Mouse (Mus musculus): ENCODE results near the gene Ercc2.
A peak's percentile ranks its signal among the peaks of the same experiment; 100 is the strongest.

Ercc2 gene

DNA sequence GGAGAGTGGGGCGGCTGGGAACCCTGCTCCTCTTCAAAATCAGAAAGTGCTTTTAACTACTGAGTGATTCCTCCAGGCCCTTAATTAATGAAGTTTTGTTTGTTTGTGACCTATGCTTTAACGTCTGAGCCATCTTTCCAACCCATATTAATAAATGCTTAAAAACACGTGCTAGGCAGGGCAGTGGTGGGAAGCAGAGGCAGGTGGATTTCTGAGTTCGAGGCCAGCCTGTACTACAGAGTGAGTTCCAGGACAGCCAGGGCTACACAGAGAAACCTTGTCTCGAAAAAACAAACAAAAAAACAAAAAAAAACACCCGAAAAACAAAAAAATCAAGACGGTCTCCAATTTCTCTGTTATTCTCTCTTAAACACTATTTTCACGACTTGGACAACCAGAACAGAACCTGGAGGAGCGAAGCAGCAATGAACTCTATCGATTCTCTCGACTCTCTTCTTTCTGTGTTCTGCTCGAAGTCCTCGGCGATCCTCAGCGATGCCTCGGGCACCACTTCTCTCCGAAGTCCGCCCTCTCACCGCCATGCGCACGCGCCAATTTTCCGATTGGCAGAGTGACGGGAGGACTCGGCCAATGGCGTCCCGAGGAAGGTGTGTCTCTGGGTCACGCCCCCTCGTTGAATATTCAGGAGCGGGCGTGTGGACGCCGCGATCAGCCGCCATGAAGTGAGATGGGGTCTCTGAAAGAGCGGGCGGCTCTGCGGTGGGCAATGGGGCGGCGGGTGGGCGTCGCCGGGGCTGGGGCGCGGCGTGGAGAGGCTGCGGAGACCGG, at the start of gene Ercc2:
Gene Ercc2, plus strand, starts transcription at position 634 of the 789 bp plus-strand sequence.
- peak; percentile 99 for DNase-seq

DNA sequence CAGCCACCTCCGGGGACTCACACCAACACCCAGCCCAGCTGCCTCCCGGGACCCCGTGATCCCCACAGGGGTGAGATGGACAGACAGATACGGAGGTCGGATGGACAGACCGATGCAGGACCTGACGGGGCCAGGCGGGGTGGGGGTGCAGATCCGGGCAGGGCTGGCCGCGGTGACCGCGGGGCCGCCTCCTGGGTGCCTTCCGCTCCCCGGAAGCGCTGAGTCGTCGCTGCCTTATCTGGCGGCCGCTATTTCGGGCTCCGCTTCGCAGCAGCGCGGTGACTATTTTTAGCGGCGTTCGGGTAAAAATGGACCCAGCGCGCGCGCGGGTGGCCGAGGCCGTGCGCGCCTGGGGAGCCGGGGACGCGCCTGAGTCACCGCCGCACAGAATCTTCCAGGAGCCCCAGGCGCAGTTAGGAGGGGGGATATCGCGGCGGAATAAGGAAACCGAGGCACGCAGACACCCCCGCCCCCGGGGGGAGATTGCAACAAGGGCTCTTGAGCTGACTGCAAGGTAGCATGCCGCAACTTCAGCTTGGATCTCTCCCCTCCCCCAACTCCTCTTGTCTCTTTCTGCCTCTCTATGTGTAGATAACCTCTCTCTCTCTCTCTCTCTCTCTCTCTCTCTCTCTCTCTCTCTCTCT, 49.0 kb upstream of the Ercc2 start:
- DNase-seq: peak; percentile 61

- no peak for DNase-seq
Measured at GRCm38 (mm10) chr7:19335583-19335982, 46.2 kb upstream of the Ercc2 start.

- DNase-seq: no peak
Measured at GRCm38 (mm10) chr7:19337122-19337521, 44.7 kb upstream of the Ercc2 start.

DNA sequence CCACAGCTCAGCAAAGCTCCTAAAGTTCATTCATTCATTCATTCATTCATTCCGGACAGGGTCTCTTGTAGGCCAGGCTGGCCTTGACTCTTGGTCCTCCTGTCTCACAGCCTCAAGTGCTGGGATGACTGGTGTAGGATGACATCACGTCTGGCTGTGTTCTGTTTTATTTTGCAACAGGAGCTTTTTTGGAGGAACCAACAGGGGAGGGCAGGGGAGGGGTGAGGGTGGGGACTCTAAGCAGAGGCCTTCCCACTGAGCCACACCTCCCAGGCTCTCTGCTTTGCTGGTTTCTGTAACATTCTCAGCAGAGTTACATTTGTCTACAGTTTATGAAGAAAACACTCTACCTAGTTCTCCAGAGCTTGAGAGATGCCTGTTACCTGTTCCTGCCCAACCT, 43.8 kb upstream of the Ercc2 start:
- no peak for DNase-seq

DNA sequence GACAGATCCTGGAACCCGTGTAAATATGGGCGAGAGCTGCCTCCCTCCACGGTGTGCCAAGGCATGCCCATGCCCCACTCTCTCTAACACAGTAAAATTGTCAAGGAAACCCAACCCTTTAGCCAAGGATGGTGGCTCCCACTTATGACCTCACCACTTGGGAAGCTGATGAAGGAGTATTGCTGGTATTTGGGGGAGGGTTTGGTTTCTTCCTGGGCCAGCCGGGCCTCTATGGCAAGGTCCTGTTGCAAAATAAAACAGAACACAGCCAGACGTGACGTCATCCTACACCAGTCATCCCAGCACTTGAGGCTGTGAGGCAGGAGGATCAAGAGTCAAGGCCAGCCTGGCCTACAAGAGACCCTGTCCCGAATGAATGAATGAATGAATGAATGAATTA, 43.2 kb upstream of the Ercc2 start:
- no peak for DNase-seq

GRCm38 (mm10) chr7:19341250-19341649, 40.6 kb upstream of the Ercc2 start:
- DNase-seq: no peak

DNA sequence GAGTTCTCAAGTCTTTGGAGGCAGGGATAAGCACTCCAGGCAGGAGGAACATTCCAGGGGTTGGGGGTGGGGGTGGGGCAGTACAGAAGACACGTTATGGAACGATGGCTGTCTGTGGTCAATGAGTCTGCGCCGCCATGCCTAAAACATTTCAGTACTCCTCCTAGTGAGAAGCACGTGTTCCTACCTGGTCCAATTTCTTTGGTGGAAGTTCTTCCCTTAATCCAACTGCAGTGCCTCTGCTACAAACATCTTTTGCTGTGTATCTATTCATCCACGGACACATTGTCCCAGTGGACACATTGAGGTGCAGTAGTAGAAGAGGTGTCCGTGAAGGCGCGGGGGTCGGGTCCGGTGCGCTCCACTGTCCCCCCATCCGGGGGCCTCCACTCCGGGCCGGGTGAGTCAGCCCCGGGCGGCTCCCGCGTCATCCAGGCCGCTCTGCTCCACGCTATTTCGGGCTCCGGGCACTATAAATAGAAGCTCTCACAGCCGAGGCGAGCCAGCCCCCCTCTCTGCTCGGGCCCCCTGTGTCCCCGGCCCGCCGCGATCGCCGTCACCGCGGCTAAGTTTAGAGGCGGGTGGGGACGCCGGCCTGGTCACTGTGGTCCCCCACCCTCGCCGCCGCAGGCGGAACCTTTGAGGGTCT, 39.9 kb upstream of the Ercc2 start:
- DNase-seq: no peak

DNA sequence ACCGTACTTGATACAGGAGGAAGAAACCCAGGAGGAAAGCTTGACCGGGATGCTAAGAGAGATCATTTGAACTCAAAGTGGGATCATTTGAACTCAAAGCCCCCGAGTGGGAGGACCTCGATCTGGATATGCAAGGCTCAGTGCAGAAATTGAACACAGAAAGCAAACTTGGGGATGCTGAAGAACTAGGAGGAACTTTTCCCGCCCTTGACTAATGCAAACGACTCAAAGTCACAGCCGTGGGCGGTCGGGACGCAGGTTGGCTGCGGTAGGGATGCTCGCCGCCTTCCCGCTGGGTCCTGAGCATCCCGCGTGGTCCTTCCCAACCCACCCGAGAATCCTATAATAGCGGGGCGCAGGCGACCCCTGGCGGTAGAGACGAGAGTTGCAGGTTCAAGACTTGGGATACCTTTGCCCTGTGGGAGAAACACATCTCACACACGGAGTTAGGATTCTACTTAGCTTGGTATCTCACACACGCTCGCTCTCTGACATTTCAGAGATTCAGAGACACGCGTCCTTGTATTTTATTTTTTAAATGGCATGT, 39.3 kb upstream of the Ercc2 start:
- peak; percentile 82 for DNase-seq

DNA sequence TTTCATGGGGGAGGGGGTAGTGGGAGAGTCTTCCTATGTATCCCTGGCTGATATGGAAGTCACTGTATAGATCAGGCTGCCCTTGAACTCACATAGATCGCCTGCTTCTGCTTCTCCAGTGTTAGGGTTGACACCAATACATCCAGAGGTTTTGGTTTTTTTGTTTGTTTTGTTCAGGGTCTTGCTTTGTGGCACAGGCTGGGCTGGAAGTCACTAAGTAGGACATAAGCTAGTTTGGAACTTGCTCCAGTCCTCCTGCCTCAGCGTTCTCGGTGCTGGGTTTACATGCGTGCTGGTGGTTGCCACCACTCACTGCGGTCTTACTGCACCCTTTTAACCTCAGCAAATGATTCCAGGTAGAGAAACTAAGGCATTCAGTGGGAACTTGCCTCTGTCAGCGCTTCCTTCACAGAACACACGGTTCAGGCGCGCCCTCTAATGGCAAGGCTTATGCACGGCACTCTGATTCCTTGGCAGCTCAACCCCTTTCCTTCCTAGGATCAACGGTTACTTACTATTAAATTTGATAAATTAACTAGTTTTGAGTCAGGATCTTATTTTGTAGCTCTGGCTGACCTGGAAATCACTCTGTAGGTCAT, 38.5 kb upstream of the Ercc2 start:
- DNase-seq: peak; percentile 73

DNA sequence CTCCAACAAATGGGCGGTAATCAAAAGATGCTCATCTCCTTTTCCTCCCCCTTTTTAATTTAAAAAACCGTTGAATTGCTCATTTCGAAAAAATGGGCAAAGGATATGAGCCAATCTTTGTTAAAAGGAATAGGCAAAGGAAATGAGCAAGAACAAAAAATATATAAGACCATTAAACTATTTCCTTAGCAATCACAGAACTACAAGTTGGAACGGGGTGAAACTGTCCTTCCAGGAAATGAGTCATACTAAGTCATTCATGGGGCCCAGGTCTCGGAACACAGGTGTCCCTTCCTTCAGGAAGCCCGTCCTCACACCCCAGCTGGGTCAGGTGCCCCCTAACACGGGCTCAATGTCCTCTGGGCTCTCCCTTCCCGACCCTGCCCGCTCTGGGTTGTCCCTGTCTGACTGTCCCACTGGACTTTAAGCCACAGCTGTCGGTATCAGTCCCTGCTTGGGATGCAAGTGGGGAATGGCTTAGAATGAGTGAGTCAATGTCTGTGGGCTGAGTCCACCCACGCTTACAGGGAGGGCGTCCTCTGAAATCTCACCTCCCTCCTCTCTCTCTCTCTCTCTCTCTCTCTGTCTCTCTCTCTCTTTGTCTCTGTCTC, 37.5 kb upstream of the Ercc2 start, which contains the start of gene Ercc1:
Gene Ercc1, plus strand, starts transcription at position 542 of the 611 bp plus-strand sequence.
- DNase-seq: no peak

DNA sequence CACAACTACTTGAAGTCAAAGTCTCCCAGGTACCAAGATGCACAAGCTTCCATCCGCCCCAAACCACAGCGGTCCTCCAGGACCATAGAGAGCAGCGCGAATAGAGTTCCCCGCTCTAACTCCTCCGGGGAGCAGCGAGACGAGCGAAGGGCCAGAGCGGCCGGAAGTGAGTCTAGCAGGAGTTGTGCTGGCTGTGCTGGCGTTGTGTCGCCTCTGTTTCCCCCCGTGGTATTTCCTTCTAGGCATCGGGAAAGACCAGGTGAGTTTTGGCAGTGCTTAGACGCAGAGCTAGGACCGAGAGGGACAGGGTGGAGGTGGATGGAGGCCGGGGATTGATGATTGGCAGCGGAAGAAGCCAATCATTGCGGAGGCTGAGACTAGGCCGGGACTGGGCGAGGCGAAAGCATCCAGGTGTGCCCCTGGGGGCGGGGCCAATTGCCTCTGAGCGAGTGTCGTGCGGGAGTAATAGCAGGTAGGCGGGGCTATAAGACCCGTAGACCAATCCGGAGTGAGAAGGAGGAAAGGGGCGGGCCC, 36.8 kb upstream of the Ercc2 start:
- peak; percentile 97 for DNase-seq

DNA sequence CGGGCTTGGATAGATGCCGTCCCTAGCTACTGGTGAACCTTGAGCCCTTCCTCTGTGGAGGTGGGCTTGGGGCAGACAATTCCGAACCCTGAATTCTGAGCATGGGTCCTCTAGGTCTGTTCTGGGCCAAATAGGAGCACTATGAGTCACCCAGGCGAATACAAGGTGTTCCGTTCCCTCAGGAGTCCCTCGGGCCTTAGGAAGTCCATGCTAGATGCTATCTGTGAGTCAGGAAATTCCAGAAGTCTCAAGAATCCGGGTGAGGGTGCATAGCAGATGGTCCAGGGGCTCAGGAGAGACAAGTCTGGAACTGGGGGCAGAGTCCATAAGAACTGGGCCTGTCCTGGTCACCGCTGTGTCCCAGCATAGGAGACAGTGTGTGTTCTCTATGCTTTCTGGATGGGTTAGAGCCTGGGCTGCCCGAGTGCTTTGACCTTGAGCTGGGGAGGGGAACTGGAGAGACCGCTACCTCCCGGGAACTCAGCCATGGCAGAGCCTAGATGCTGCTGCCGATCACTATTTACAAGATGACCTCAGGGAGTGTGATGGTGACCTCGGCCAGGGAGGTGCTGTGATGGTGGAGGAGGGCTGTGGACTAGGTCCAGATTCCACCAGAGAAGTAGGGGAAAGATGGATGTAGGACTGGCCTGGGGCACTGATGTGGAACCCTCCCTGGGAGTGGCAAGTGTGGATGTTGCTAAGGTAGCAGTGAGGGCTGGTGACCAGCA, 32.5 kb upstream of the Ercc2 start:
- no peak for DNase-seq

GRCm38 (mm10) chr7:19350221-19350620, 31.6 kb upstream of the Ercc2 start:
- DNase-seq: no peak

DNA sequence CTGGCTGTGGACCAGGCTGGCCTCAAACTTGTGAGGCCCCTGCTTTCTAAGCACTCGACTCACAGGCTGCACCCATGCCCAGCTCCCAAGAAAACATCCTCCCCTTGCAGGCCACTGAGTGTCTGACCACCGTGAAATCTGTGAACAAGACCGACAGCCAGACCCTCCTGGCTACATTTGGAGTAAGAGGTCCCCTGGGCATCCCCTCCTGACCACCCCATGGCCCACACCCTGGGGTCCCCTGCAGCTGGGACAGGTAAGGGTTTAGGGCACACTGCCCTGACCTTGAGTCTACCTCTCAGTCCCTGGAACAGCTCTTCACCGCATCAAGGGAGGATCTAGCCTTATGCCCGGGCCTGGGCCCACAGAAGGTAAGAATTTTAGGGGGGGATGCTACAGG, 26.8 kb upstream of the Ercc2 start:
- DNase-seq: no peak

DNA sequence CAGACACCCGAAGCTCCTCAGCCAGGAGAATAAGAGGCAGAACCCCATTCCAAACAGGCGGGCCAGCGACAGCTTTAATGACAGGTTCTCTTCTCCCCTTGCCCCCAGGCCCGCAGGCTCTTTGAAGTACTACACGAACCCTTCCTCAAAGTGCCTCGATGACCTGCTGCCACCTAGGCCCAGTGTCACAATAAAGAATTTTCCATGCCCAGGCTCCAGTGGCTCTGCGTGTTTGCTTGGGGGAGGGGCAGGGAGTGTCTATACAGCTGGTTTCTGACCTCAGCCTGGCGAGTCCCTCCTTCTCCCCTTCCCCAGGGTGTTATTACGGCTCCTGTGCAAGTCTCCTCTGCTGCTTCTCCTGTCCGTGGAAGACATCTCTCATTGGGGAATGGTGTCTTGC, 25.5 kb upstream of the Ercc2 start:
- DNase-seq: no peak

DNA sequence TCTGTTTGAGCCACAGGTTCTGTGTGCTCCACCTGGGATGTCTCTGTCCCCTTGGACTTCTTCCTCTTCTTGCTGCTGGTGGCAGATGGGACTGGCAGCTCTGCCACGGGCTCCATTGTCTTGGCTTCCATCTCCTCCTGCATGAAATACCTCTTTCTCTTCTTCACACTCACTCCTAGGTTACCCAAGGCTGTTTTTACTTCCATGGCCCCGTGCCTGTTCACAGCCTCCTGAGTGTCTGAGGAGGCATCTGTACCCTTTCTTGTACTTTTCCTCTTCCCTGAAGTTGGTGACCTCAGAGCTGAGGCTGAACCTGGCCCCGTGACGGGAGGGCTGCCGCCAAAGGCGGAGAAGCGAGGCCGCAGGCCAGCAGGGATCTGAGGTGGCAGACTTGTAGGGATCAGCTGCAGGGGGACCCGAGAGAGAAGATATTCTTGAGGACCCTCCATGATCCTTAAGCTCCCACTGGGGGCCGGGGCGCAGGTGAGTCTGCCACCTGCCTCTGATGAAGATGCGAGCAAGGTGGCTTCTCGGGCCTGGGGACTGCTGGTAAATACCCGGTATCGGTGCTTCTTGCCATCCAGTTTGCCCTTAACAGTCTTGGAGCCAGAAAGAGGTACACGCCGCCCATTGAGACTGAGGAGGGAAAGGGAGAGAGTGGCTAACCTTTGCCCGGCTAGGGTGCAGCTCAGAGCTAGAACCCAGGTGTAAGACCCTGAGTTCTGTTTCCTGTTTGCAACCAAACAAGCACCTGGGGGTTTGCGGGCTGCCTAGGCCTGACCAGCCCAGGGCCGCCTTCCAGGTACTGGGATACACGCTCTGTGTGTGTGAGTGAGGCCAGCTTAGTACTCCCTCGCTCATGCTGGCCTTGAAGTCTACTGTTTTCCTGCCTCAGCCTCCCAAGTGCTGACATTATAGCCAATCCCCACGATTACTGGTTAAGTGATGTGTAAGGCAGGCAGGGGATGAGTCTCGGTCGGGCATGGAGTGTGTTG, 24.1 kb upstream of the Ercc2 start:
- DNase-seq: no peak

DNA sequence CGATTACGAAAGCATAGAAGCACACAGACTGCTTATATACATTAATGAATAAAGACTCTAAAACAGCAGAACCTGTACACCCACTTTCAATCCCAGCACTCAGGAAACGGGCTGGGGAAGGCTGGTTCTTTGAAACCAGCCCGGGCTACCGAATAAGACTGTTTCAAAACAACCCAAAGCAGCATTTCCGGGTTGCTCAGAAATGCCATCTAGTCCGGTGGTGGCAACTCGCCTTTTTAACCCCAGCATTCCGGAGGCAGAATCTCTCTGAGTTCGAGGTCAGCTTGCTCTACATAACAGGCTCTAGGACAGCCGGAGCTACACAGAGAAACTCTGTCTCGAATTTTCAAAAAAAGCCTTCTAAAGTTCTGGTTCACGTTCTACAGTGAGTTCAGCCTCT, 23.2 kb upstream of the Ercc2 start:
- no peak for DNase-seq

- DNase-seq: peak; percentile 85
Measured at GRCm38 (mm10) chr7:19359299-19359891, 22.4 kb upstream of the Ercc2 start, which contains the start of the genes Cd3eap and Ppp1r13l. Gene Cd3eap, minus strand, starts transcription at chr7:19359483. Gene Ppp1r13l, plus strand, starts transcription at chr7:19359749.
